In the genomic region with DNA sequence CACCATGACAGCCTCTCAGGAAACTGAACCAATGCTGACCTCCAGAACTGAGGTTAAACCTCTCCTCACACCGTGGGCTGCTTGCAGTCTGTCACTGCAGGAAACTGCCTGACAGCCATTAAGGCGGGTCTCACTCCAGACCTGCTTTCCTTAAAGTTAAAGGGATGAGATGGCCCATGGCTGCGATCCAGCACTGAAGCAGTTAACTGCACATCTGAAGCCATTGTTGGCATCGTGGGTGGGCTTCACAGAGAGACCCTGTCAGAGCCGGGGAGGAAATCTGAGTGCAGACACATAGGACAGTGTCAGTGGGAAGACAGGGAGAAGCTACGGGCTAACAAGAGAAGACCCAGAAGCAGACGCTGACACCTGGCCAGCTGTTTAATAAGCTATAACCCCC, we compare ENCODE assay signal across 18 mouse cellular contexts.
DNase-seq lines count a peak whose midpoint lies in the region; ATAC-seq lines count a peak whose summit lies in the region.
"Had no signal": no experiment of that assay in that cellular context is flagged by ENCODE, and none has a peak within 500 bp of the region (broad histone marks: within the 10 kb centered on the region; RNA-seq: fewer than 3 reads in every experiment).

No protein-coding gene starts in this region.

- no peak overlapping the region for H3K9ac ChIP-seq in forebrain, embryonic 13.5 days
- no peak overlapping the region for H3K9ac ChIP-seq in embryonic facial prominence, embryonic 13.5 days
- H3K9ac ChIP-seq in midbrain, embryonic 14.5 days (replicated peaks; ENCODE audit: low read length), result no peak overlapping the region
- H3K9ac ChIP-seq: limb, embryonic 15.5 days had no signal

- no peaks in the 10 kb centered on the region for H3K27me3 ChIP-seq in forebrain, embryonic 13.5 days
- H3K27me3 ChIP-seq in forebrain, embryonic 10.5 days (ENCODE audit: poor library complexity, severe bottlenecking), result no peaks in the 10 kb centered on the region
- H3K27me3 ChIP-seq in embryonic facial prominence, embryonic 13.5 days, result no peaks in the 10 kb centered on the region
- no peaks in the 10 kb centered on the region for H3K27me3 ChIP-seq in midbrain, embryonic 14.5 days (ENCODE audit: control insufficient read depth, insufficient read depth, low read length)
- H3K27me3 ChIP-seq: limb, embryonic 15.5 days had no signal

- peak overlapping the region; percentile 25; the same call in 1 of the 2 replicates for H3K4me2 ChIP-seq in forebrain, embryonic 13.5 days
- H3K4me2 ChIP-seq in embryonic facial prominence, embryonic 13.5 days, result peak overlapping the region; percentile 14; the same call in 1 of the 2 replicates
- 0 out of 2 replicates have a peak overlapping the region, but pooled peaks have one; percentile 13 for H3K4me2 ChIP-seq in midbrain, embryonic 14.5 days (ENCODE audit: low read length)
- H3K4me2 ChIP-seq: limb, embryonic 15.5 days had no signal

- peak overlapping the region; percentile 31; the same call in 1 of the 2 replicates for H3K27ac ChIP-seq in forebrain, embryonic 13.5 days
- H3K27ac ChIP-seq in forebrain, embryonic 10.5 days, result no peak overlapping the region
- no peak overlapping the region for H3K27ac ChIP-seq in embryonic facial prominence, embryonic 13.5 days
- H3K27ac ChIP-seq in midbrain, embryonic 14.5 days (replicated peaks; ENCODE audit: low read depth, low read length), result no peak overlapping the region
- H3K27ac ChIP-seq: limb, embryonic 15.5 days had no signal

- WGBS in forebrain, embryonic 13.5 days, result 26% methylated on average over 7 of the region's 7 CpGs
- WGBS in forebrain, embryonic 10.5 days, result 32% methylated on average over 7 of the region's 7 CpGs
- WGBS in embryonic facial prominence, embryonic 13.5 days, result 16% methylated on average over 7 of the region's 7 CpGs
- WGBS in midbrain, embryonic 14.5 days, result 23% methylated on average over 7 of the region's 7 CpGs

- ATAC-seq in forebrain, embryonic 13.5 days, result no peak
- ATAC-seq in embryonic facial prominence, embryonic 13.5 days (ENCODE audit: insufficient number of reproducible peaks, insufficient read depth, low FRiP score, low TSS enrichment, low read depth), result no peak
- ATAC-seq in midbrain, embryonic 14.5 days (ENCODE audit: low FRiP score, low TSS enrichment), result no peak
- ATAC-seq: intestine, embryonic 16.5 days had no signal

- no peak for DNase-seq in forebrain, embryonic 10.5 days (ENCODE audit: extremely low spot score, low spot score)
- DNase-seq in 416B (ENCODE audit: low read depth), result peak; percentile 78
- peak; percentile 35 for DNase-seq in midbrain, embryonic 14.5 days
- DNase-seq in gastrocnemius, postnatal 25 days, result no peak
- DNase-seq in gastrocnemius, postnatal 10 days, result no peak
- no peak for DNase-seq in ovary, postnatal 36 days (ENCODE audit: low spot score)
- DNase-seq: adrenal gland, adult 8-10 months; cerebellum, postnatal 14 days; heart, adult 18-20 months; heart, postnatal 10 days; kidney, postnatal 14 days; lung, adult 18-20 months; thymus, adult 2 months had no signal

- no peaks in the 10 kb centered on the region for H3K9me3 ChIP-seq in forebrain, embryonic 13.5 days (replicated peaks)
- no peaks in the 10 kb centered on the region for H3K9me3 ChIP-seq in forebrain, embryonic 10.5 days
- no peaks in the 10 kb centered on the region for H3K9me3 ChIP-seq in embryonic facial prominence, embryonic 13.5 days
- H3K9me3 ChIP-seq in midbrain, embryonic 14.5 days (ENCODE audit: control insufficient read depth, low read length), result no peaks in the 10 kb centered on the region
- H3K9me3 ChIP-seq: limb, embryonic 15.5 days had no signal

- no peaks in the 10 kb centered on the region for H3K36me3 ChIP-seq in forebrain, embryonic 13.5 days (ENCODE audit: poor library complexity, severe bottlenecking)
- H3K36me3 ChIP-seq in forebrain, embryonic 10.5 days (replicated peaks), result no peaks in the 10 kb centered on the region
- no peaks in the 10 kb centered on the region for H3K36me3 ChIP-seq in embryonic facial prominence, embryonic 13.5 days
- no peaks in the 10 kb centered on the region for H3K36me3 ChIP-seq in midbrain, embryonic 14.5 days (ENCODE audit: control insufficient read depth, insufficient read depth, low read length)
- H3K36me3 ChIP-seq: limb, embryonic 15.5 days had no signal

- H3K4me3 ChIP-seq in forebrain, embryonic 13.5 days, result no peak overlapping the region
- no peak overlapping the region for H3K4me3 ChIP-seq in forebrain, embryonic 10.5 days
- no peak overlapping the region for H3K4me3 ChIP-seq in embryonic facial prominence, embryonic 13.5 days
- H3K4me3 ChIP-seq in midbrain, embryonic 14.5 days (replicated peaks; ENCODE audit: low read depth, low read length), result no peak overlapping the region
- H3K4me3 ChIP-seq: erythroblast, embryonic 14.5 days; limb, embryonic 15.5 days had no signal

- peaks cover 18% of the 10 kb centered on the region for H3K4me1 ChIP-seq in forebrain, embryonic 13.5 days
- peaks cover 12% of the 10 kb centered on the region for H3K4me1 ChIP-seq in forebrain, embryonic 10.5 days
- H3K4me1 ChIP-seq in embryonic facial prominence, embryonic 13.5 days, result peaks cover 10% of the 10 kb centered on the region
- H3K4me1 ChIP-seq in midbrain, embryonic 14.5 days (ENCODE audit: control insufficient read depth, insufficient read depth, low read length), result peaks cover 3% of the 10 kb centered on the region; the same call in 1 of the 2 replicates
- H3K4me1 ChIP-seq: limb, embryonic 15.5 days had no signal

Comparison
In these comparisons a context has a peak if more than half of its experiments do, and no peak if none do; other contexts are left out.
1. DNase-seq: peak in 416B (single experiment) and midbrain, embryonic 14.5 days (single experiment); none in forebrain, embryonic 10.5 days (single experiment), gastrocnemius, postnatal 25 days (single experiment), gastrocnemius, postnatal 10 days (single experiment) and ovary, postnatal 36 days (single experiment).
2. Peak in every context shown above with its lines, with median percentiles within 50 percentile points of each other: H3K4me2 ChIP-seq.